Mouse (Mus musculus) forebrain, embryonic 14.5 days (tissue): Measurements from ENCODE around the gene Eef1akmt2. TPM values are rescaled to one million over a fixed set of nuclear protein-coding genes. Genes with fewer than 3 reads are reported as not detected.

ENCODE experiments used
- ATAC-seq: fragments of 200-750 bp; cut with Nextera tagmentation; 2 replicates; pipeline ENCODE4 v1.8.0; 2017; ENCODE audit warnings: mild to moderate bottlenecking, moderate library complexity
- DNase-seq: peaks from one replicate; pipeline ENCODE4 v3.0.0-alpha.2; 2015; ENCODE audit warnings: low spot score
- H3K27ac ChIP-seq: fragments of 300-500 bp; sonication (generic); 2 replicates; pipeline ENCODE4 v1.5.1; 2014; ENCODE audit warnings: low read depth, mild to moderate bottlenecking, control low read depth, low read length, moderate library complexity
- H3K27me3 ChIP-seq: fragments of 300-500 bp; sonication (generic); replicated peaks from 2 replicates; pipeline ENCODE4 v1.6.1; 2014; ENCODE audit warnings: low read length, control low read depth, mixed read lengths; ENCODE audit not compliant: control insufficient read depth, insufficient read depth
- H3K36me3 ChIP-seq: fragments of 300-500 bp; sonication (generic); 2 replicates; pipeline ENCODE4 v1.6.1; 2014; ENCODE audit warnings: low read length, control low read depth; ENCODE audit not compliant: control insufficient read depth, insufficient read depth
- H3K4me1 ChIP-seq: fragments of 300-500 bp; sonication (generic); 2 replicates; pipeline ENCODE4 v1.6.1; 2014; ENCODE audit warnings: antibody characterized with exemption, low read length, control low read depth; ENCODE audit not compliant: control insufficient read depth, insufficient read depth
- H3K4me2 ChIP-seq: fragments of 300-500 bp; sonication (generic); 2 replicates; pipeline ENCODE4 v1.6.1; 2014; ENCODE audit warnings: mild to moderate bottlenecking, control low read depth, low read length
- H3K4me3 ChIP-seq: fragments of 300-500 bp; sonication (generic); 2 replicates; pipeline ENCODE4 v1.5.1; 2014; ENCODE audit warnings: low read depth, low read length, control low read depth
- H3K9ac ChIP-seq: fragments of 300-500 bp; sonication (generic); 2 replicates; pipeline ENCODE4 v1.6.1; 2014; ENCODE audit warnings: mild to moderate bottlenecking, low read length, control low read depth, moderate library complexity
- H3K9me3 ChIP-seq: fragments of 300-500 bp; sonication (generic); replicated peaks from 2 replicates; pipeline ENCODE4 v1.6.1; 2016; ENCODE audit warnings: low read length, control low read depth, mixed read lengths; ENCODE audit not compliant: control insufficient read depth
- WGBS: fragments of 180-500 bp; shearing (Covaris S2); extraction: QIAGEN DNeasy Blood & Tissue Kit; methylation state at CpG from one replicate; pipeline ENCODE4 v1.1.7; 2014; 5-methylcytosine and 5-hydroxymethylcytosine counted together
- polyA plus RNA-seq: library from polyadenylated mRNA; unstranded; fragments of >200 nt; fragmentation: Nextera tagmentation; extraction: Ambion mirVana; gene quantifications from 2 replicates; pipeline ENCODE4 v1.2.1, GENCODE M21; 2014

Gene Eef1akmt2
- polyA plus RNA-seq, 1 experiment from 2014 or later = 99.8 TPM

DNA sequence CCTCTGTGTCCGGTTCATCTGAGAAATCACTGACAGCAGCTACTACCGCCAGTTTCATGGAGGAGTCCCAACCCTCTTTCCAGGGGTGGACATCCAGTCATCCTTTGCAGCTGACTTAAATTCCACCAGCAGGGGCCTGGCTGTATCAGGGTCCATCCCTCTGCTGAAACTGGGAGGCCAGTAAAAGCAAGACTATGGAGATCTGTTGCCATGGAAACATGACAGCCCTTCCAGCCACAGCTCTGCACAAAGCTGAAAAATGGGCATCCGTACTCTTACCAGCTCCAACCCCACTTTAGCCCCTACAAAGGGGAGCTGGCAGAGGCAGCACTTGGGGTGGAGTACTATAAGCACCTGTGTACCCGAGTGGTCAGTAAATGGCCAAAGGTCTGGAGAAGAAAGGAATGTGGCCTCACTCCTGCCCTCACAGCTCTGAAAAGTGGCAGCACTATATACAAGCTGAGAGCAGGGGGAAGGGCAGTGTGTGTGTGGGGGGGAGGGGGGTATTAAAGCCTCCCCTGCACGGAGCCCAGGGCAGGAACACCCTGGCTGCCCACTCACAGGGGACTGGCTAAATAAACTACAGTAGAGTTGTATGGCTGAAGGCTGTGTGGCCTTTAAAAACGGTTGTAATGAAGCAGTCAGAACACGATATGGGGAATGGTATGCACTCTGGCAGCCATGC, 71.2 kb downstream of the Eef1akmt2 start:
- Histone ChIP-seq H3K4me3 (no peak overlapping the region), H3K36me3 (peaks cover 26% of the 10 kb centered on the region), H3K9me3 (no peaks in the 10 kb centered on the region), H3K4me1 (peaks cover 26% of the 10 kb centered on the region), H3K27me3 (no peaks in the 10 kb centered on the region), H3K4me2 (no peak overlapping the region), H3K27ac (peak overlapping the region; percentile 77), H3K9ac (peak overlapping the region; percentile 18; the same call in 1 of the 2 replicates)
- ATAC-seq (peak; percentile 76), DNase-seq (peak; percentile 75)
- WGBS = 18% methylated on average over 7 of the region's 7 CpGs

DNA sequence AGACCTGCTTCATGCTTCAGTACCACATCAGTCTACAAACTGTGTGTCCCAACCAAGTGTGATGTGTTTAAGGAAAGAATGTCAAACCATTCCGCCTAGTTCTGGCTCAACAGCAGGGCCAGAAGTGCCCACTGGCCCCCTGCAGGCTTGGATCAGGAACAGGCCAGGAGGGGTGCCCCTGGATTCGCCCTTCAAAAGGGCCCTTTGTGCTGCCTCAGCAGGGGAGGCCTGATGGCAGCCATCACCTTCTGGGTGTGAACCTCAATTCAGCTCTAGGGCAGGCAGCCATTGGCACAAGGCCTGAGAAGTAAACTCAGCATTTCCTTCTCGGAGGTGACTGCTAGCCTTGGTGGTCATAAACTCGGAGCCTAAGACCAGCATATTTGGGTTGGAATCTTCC, 71.9 kb downstream of the Eef1akmt2 start:
- peaks cover 21% of the 10 kb centered on the region for H3K4me1 ChIP-seq
- no peaks in the 10 kb centered on the region for H3K27me3 ChIP-seq
- ATAC-seq (peak; percentile 59), DNase-seq (peak; percentile 59)
- H3K36me3 ChIP-seq = peaks cover 33% of the 10 kb centered on the region
- no peaks in the 10 kb centered on the region for H3K9me3 ChIP-seq
- no peak overlapping the region for H3K9ac ChIP-seq
- 21% methylated on average over 4 of the region's 4 CpGs for WGBS
- no peak overlapping the region for H3K4me2 ChIP-seq
- H3K4me3 ChIP-seq = no peak overlapping the region
- peak overlapping the region; percentile 30; the same call in 1 of the 2 replicates for H3K27ac ChIP-seq

DNA sequence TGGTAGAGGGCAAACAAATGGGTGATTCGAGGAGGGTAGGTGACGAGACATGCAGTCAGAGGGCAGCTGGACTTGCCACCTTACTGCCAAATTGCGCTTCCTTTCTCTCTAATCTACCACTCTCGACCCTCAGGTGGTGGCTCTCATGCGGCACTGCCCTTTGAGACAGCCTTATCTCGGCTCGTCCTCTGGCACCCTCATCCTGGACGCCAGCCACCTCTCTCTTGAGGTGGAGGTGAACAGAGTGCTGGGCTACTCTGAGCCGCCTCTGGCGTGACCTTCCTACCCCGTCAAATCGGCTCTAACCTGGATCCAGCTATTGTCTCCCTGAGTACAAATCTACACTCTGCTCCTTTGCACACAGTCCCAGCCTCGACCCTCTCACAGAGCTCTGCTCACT, 73.8 kb downstream of the Eef1akmt2 start:
- no peak overlapping the region for H3K4me3 ChIP-seq
- no peaks in the 10 kb centered on the region for H3K27me3 ChIP-seq
- H3K27ac ChIP-seq = no peak overlapping the region
- no peak overlapping the region for H3K4me2 ChIP-seq
- no peak for ATAC-seq
- H3K36me3 ChIP-seq = peaks cover 42% of the 10 kb centered on the region
- H3K4me1 ChIP-seq = peaks cover 21% of the 10 kb centered on the region
- DNase-seq = no peak
- H3K9ac ChIP-seq = no peak overlapping the region
- WGBS = 90% methylated on average over 13 of the region's 13 CpGs
- no peaks in the 10 kb centered on the region for H3K9me3 ChIP-seq

DNA sequence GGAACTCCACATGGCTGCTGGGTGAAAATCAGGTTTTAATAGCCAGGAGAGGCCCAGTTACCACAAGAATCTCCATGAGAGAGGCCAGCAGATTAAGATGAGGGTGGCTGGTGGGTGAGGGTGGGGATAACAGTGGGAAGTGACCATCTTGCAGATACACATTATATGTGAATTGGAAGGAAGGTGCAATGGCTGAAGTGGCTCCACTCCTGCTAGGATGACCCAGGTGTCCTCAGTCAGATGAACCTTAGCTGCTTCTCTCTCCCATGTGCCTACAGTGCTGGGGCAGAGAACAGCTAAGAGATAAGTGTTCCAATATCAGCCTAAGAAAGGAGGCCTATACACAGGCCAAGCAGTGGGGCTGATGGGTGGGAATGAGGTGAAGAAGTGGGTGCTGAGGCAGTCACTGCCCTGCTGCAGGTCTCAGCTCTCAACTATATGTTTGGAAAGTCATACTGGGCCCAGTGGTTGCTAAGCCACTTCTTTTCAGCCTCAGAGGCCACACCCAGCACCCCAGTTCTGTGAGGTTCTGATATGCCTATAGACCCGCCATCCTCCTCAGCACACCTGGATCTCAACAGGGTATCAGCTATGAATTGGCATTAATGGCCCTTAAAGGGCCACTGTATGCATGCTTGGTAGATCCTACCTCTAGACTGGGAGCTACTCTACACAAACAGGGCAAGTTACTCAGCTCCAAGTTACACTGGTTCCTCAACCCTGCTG, 74.6 kb downstream of the Eef1akmt2 start:
- Histone ChIP-seq H3K4me1 (peaks cover 21% of the 10 kb centered on the region), H3K36me3 (peaks cover 44% of the 10 kb centered on the region), H3K27me3 (no peaks in the 10 kb centered on the region), H3K9ac (no peak overlapping the region), H3K4me3 (no peak overlapping the region), H3K9me3 (no peaks in the 10 kb centered on the region), H3K4me2 (no peak overlapping the region), H3K27ac (no peak overlapping the region)
- no peak for ATAC-seq
- no peak for DNase-seq
- 86% methylated on average over 1 of the region's 1 CpGs for WGBS

Other genes starting within 250 kb of the Eef1akmt2 start
- gene Lhpp, start 242.0 kb downstream of the Eef1akmt2 start, polyA plus RNA-seq = 26.7 and 29.6 TPM in 2 replicates
- gene Fam53b, start 38.8 kb downstream of the Eef1akmt2 start, polyA plus RNA-seq = 17.1 and 25.1 TPM in 2 replicates
- 35.9 and 45.5 TPM in 2 replicates for gene Abraxas2, start 6.6 kb upstream of the Eef1akmt2 start, polyA plus RNA-seq
- 20.9 and 22.2 TPM in 2 replicates for gene Zranb1, start 78.5 kb upstream of the Eef1akmt2 start, polyA plus RNA-seq